Mouse (Mus musculus) myocyte (in vitro differentiated cells): Measurements from ENCODE around the gene Pnmt. TPM values are rescaled to one million over a fixed set of nuclear protein-coding genes. Genes with fewer than 3 reads are reported as not detected.
A peak's percentile ranks its signal among the peaks of the same experiment; 100 is the strongest.

Experiments used
- H3K27me3 ChIP-seq: one replicate; pipeline ENCODE4 v1.6.1; 2011; ENCODE audit not compliant: control insufficient read depth, insufficient read depth, insufficient read length
- H3K36me3 ChIP-seq: one replicate; pipeline ENCODE4 v1.6.1; 2011; ENCODE audit not compliant: control insufficient read depth, insufficient read depth
- H3K4me2 ChIP-seq: one replicate; pipeline ENCODE4 v1.6.1; 2011; ENCODE audit warnings: low read depth, control low read depth
- H3K4me3 ChIP-seq: one replicate; pipeline ENCODE4 v1.5.1; 2011; ENCODE audit warnings: mild to moderate bottlenecking, control low read depth, moderate library complexity
- H3K79me2 ChIP-seq: one replicate; pipeline ENCODE4 v1.6.1; 2011; ENCODE audit not compliant: control insufficient read depth, insufficient read depth
- H3ac ChIP-seq: one replicate; pipeline ENCODE4 v1.6.1; 2011; ENCODE audit not compliant: control insufficient read depth, insufficient read length
- CEBPB ChIP-seq: IDR thresholded peaks from 2 replicates; pipeline ENCODE4 v1.6.1; 2011; ENCODE audit warnings: mild to moderate bottlenecking, moderate library complexity; ENCODE audit not compliant: poor library complexity, insufficient read depth, severe bottlenecking
- E2F4 ChIP-seq: IDR thresholded peaks from one replicate; pipeline ENCODE4 v1.6.1; 2011; ENCODE audit warnings: mild to moderate bottlenecking, control low read depth, moderate library complexity; ENCODE audit not compliant: insufficient read depth
- MAX ChIP-seq: IDR thresholded peaks from one replicate; pipeline ENCODE4 v1.6.1; 2011; ENCODE audit warnings: low read depth, mild to moderate bottlenecking, control low read depth
- MYOD1 ChIP-seq, 3 experiments: IDR thresholded peaks; one replicate each; pipeline ENCODE4 v1.6.1; 2011; ENCODE audit warnings: control low read depth in 2 of 3, low read depth in 2 of 3, mild to moderate bottlenecking in 2 of 3, moderate library complexity in 1 of 3; ENCODE audit not compliant: insufficient read length in 2 of 3, control insufficient read depth in 1 of 3
- MYOG ChIP-seq, 3 experiments: IDR thresholded peaks; one replicate each; pipeline ENCODE4 v1.6.1; 2011; ENCODE audit warnings: control low read depth in 2 of 3, low read depth in 2 of 3, mild to moderate bottlenecking in 2 of 3; ENCODE audit not compliant: insufficient read length in 2 of 3, control insufficient read depth in 1 of 3, insufficient read depth in 1 of 3
- POLR2A ChIP-seq: IDR thresholded peaks from one replicate; pipeline ENCODE4 v1.6.1; 2011; ENCODE audit warnings: low read depth, mild to moderate bottlenecking, control low read depth, moderate library complexity; ENCODE audit not compliant: insufficient read length
- POLR2AphosphoS2 ChIP-seq: IDR thresholded peaks from one replicate; pipeline ENCODE4 v1.6.1; 2011; ENCODE audit warnings: low read depth, control low read depth; ENCODE audit not compliant: insufficient read length
- REST ChIP-seq: IDR thresholded peaks from one replicate; pipeline ENCODE4 v1.6.1; 2011; ENCODE audit warnings: mild to moderate bottlenecking, control low read depth, moderate library complexity; ENCODE audit not compliant: insufficient read depth, insufficient read length
- SRF ChIP-seq: IDR thresholded peaks from one replicate; pipeline ENCODE4 v1.6.1; 2011; ENCODE audit warnings: low read depth; ENCODE audit not compliant: control insufficient read depth, insufficient read length
- TCF12 ChIP-seq: IDR thresholded peaks from one replicate; pipeline ENCODE4 v1.6.1; 2011; ENCODE audit warnings: mild to moderate bottlenecking, control low read depth; ENCODE audit not compliant: poor library complexity, insufficient read depth, severe bottlenecking
- TCF3 ChIP-seq: IDR thresholded peaks from one replicate; pipeline ENCODE4 v1.6.1; 2011; ENCODE audit warnings: low read depth, control low read depth; ENCODE audit not compliant: insufficient read length
- USF1 ChIP-seq: IDR thresholded peaks from one replicate; pipeline ENCODE4 v1.6.1; 2011; ENCODE audit warnings: low read depth, mild to moderate bottlenecking, control low read depth, moderate library complexity
- polyA plus RNA-seq: library from polyadenylated mRNA; unstranded; fragments of >200 nt; fragmentation: generic; extraction: Trizol; gene quantifications from one replicate; pipeline ENCODE4 v1.2.1, GENCODE M21; 2012; ENCODE audit warnings: missing spikeins

The Pnmt gene
- polyA plus RNA-seq, 1 experiment, result 2.2 TPM

DNA sequence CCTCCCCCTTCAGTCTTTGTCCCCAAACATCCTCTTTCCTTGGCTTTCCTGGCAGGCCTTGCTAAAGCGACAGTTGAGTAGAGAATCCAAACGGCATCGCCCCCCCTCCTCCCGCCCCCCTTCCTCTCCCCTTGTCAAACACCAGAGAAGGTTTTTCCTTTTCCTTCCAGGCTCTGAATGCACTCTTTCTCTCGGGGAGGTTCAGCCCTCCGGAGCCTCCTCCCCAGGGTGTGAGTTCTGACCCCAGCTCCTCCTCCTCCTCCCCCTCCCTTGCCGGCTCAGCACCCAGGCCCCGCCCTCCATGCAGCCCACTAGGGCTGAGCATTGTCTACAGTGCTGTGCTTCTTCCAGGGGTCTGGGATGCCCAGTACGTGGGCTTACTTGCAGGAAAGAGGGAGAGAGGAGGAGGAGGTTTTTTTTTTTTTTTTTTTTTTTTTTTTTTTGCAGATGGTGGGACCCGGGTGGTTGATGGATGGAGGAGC, 23.1 kb downstream of the Pnmt start:
- Histone ChIP-seq H3K79me2 (peaks cover 7% of the 10 kb centered on the region), H3K36me3 (no peaks in the 10 kb centered on the region), H3ac (no peak overlapping the region), H3K27me3 (no peaks in the 10 kb centered on the region), H3K4me2 (peak overlapping the region; percentile 12), H3K4me3 (no peak overlapping the region)
- no peak for TF ChIP-seq TCF3
- no peak for TF ChIP-seq E2F4
- no peak for TF ChIP-seq REST
- no peak for TF ChIP-seq POLR2AphosphoS2
- TF ChIP-seq SRF, result no peak
- no peak for TF ChIP-seq USF1
- no peak for TF ChIP-seq MAX
- no peak for TF ChIP-seq TCF12

- Histone ChIP-seq H3ac (peak within 1 kb of the TSS; percentile 75), H3K4me3 (peak within 1 kb of the TSS; percentile 72), H3K36me3 (no peaks in the 10 kb centered on the region), H3K4me2 (peak within 1 kb of the TSS; percentile 81), H3K79me2 (peaks cover 26% of the 10 kb centered on the region), H3K27me3 (no peaks in the 10 kb centered on the region)
- TF ChIP-seq POLR2AphosphoS2, result peak; percentile 92
- peak in 1 of 3 experiments; percentile 3 for TF ChIP-seq MYOD1 (IDR thresholded peaks at IDR 0.05; ENCODE audit: control insufficient read depth in 1 of 3, insufficient read length in 2 of 3, low read depth in 2 of 3)
- no peak for TF ChIP-seq REST
- TF ChIP-seq CEBPB, result no peak
- TF ChIP-seq POLR2A, result peak; percentile 86
- TF ChIP-seq TCF3, result no peak
- TF ChIP-seq MYOG (IDR thresholded peaks at IDR 0.05; ENCODE audit: control insufficient read depth in 1 of 3, insufficient read depth in 1 of 3, insufficient read length in 2 of 3, low read depth in 2 of 3), result peak in 1 of 3 experiments; percentile 10
These were observed 26.1 kb downstream of the Pnmt start, which contains the start of gene Erbb2 for GRCm38 (mm10) chr11:98412273-98412796. Erbb2 (plus strand) TSS chr11:98412470.

DNA sequence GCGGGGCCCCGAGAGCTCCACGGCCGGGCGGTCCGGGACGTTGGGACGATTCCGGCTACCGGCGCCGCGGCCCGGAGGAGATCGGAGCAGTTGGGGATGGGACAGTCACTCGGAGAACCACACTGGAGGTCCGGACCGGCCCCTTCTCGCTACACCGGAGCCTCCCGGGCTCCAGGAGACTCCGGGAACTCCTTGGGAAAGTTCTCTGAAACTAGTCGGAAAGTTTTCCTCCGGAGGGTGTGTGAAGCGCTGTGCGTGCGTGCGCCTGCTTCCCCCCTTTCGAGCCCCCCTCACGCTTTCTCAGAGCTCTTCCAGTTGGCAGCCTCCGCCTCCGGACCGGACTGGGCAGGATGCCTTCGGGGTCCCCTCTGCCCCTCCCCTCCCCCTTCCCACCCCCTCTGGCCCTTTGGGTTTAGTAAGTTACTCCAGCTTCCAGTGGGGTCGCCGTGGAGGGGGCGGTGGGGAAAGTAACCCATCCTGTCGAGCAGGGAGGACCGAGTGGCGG, 26.6 kb downstream of the Pnmt start:
- H3ac ChIP-seq, result peak overlapping the region; percentile 75
- TF ChIP-seq SRF (no peak), MYOD1 (IDR thresholded peaks at IDR 0.05; ENCODE audit: control insufficient read depth in 1 of 3, insufficient read length in 2 of 3, low read depth in 2 of 3) (no peak), CEBPB (no peak), REST (no peak), TCF12 (no peak), MYOG (IDR thresholded peaks at IDR 0.05; ENCODE audit: control insufficient read depth in 1 of 3, insufficient read depth in 1 of 3, insufficient read length in 2 of 3, low read depth in 2 of 3) (no peak), MAX (no peak), USF1 (no peak), POLR2AphosphoS2 (no peak), E2F4 (no peak), TCF3 (no peak), POLR2A (no peak)
- peaks cover 26% of the 10 kb centered on the region for H3K79me2 ChIP-seq
- peak overlapping the region; percentile 72 for H3K4me3 ChIP-seq
- H3K27me3 ChIP-seq, result no peaks in the 10 kb centered on the region
- peak overlapping the region; percentile 81 for H3K4me2 ChIP-seq
- no peaks in the 10 kb centered on the region for H3K36me3 ChIP-seq

DNA sequence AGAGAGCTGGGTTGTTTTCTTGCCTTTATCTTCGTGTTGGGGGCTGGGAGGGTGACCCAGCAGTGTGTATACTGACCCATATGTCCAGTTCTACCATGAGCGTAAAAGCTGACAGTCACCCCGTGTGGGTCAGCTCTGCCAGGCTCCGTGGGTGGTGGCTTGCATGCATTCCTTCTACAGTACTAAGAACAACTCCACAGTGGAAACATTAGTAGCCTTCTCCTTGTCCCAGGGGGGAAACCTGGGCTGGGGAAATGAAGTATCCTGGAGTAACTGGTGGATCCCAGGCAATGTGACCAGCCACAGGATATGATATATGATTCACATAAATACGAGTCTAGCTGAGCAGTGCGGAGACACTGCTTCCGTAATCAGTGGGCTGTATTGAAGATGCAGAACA, 27.5 kb downstream of the Pnmt start:
- Histone ChIP-seq H3K79me2 (peaks cover 26% of the 10 kb centered on the region), H3K4me2 (peak overlapping the region; percentile 81), H3K27me3 (no peaks in the 10 kb centered on the region), H3ac (peak overlapping the region; percentile 75), H3K4me3 (peak overlapping the region; percentile 72), H3K36me3 (no peaks in the 10 kb centered on the region)
- no peak for TF ChIP-seq SRF
- TF ChIP-seq TCF3, result no peak
- TF ChIP-seq MYOD1 (IDR thresholded peaks at IDR 0.05; ENCODE audit: control insufficient read depth in 1 of 3, insufficient read length in 2 of 3, low read depth in 2 of 3), result no peak
- TF ChIP-seq POLR2AphosphoS2, result no peak

DNA sequence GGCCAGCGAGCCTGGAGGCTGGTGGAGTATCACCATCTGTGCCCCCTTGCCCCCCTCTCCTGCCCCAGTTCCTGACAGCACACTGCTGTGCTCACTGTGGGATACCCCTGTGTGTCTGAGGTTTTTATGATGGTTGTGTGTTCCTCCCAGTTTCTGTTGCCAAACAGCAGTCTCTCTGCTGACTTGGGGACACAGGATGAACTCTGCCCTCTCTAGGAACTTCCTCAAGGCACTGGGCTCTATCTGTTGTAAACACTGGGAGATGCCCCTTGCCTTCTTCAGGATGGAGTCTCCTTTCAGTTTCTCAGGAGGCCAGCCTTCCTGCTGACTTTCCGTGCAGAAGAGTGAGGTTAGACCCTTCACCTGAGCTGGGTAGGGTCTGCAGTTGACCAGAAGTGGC, 27.9 kb downstream of the Pnmt start:
- peaks cover 26% of the 10 kb centered on the region for H3K79me2 ChIP-seq
- H3K4me3 ChIP-seq, result peak overlapping the region; percentile 72
- H3ac ChIP-seq, result no peak overlapping the region
- H3K4me2 ChIP-seq, result peak overlapping the region; percentile 81
- TF ChIP-seq USF1, result no peak
- no peak for TF ChIP-seq MYOD1 (IDR thresholded peaks at IDR 0.05; ENCODE audit: control insufficient read depth in 1 of 3, insufficient read length in 2 of 3, low read depth in 2 of 3)
- no peak for TF ChIP-seq E2F4
- no peak for TF ChIP-seq TCF12
- no peak for TF ChIP-seq MAX
- no peak for TF ChIP-seq TCF3
- TF ChIP-seq REST, result no peak
- no peak for TF ChIP-seq SRF
- TF ChIP-seq CEBPB, result no peak
- TF ChIP-seq MYOG (IDR thresholded peaks at IDR 0.05; ENCODE audit: control insufficient read depth in 1 of 3, insufficient read depth in 1 of 3, insufficient read length in 2 of 3, low read depth in 2 of 3), result no peak
- TF ChIP-seq POLR2A, result no peak
- TF ChIP-seq POLR2AphosphoS2, result no peak
- H3K27me3 ChIP-seq, result no peaks in the 10 kb centered on the region
- no peaks in the 10 kb centered on the region for H3K36me3 ChIP-seq
